Mouse (Mus musculus): ENCODE results near the gene Carhsp1. TPM values are rescaled to one million over a fixed set of nuclear protein-coding genes. Genes with fewer than 3 reads are reported as not detected.

Carhsp1 gene
- polyA plus RNA-seq, 1 experiment, result 43.5 TPM

DNA sequence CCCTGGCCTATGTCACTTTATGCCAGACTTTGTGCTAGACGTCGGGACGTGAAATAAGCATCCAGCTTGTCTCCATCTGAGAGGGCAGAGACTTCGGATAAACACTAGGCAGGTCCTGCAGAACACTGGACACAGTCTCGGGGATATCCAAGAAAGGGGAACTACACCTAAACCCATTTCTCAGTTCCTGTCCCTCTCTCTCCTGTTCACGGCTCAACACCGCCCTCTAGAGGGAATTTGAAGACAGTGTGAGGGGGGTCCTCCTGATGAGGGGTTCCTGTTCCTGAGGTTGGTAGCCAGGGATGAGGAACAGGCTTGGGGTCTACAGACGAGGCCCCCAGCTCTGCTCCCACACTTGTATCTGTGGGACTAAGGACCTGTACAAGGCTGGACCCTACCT, 2.2 kb upstream of the Carhsp1 start:
- DNase-seq (ENCODE audit: low spot score), result no peak

DNA sequence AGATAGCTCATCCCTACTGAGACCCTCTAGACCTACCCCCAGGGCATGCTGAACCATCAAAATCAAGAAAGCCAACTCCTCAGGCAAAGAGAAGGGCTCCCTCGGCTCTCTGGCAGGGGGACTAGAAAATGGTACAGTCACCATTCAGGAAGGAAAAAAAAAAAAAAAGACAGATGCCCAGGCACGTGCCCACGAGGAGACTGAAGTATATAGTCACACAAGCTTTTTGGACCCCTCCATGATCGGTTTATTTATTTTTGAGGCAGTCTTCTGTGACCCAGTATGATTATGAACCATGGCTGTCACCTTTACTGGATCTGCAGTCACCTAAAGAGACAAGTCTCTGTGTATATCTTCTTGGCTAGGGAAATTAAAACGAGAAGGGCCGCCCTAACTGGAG, 1.4 kb upstream of the Carhsp1 start:
- no peak for DNase-seq (ENCODE audit: low spot score)

DNA sequence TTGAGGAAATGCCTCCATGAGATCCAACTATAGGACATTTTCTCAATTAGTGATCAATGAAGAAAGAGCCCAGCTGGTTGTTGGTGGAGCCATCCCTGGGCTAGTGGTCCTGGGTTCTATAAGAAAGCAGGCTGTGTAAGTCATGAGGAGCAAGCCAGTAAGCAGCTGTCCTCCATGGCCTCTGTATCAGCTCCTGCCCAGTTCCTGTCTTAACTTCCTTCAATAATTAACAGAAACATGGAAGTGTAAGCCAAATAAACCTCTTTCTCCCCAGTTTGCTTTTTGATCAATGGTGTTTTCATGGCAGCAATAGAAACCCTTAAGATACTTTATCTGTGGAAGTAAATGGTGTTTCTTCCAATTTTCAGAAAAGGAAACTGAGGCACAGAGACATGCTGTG, 856 bp upstream of the Carhsp1 start:
- DNase-seq (ENCODE audit: low spot score), result no peak

DNA sequence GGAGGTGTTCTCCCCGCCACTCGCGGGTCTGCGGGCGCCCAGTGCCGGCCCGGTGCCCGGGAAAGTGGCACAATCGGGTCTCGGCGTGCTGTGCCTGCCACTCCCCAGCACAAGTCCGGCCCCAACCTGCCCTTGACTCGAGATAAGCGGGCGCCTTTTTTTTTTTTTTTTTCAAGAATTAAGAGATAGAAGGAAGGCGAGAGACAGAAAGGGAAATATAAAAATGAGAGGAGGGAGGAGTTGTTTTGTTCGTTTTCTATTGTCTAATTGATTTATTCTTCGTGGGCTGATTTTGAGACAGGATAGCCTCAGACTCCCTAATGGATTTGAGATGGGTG, 364 bp upstream of the Carhsp1 start:
- DNase-seq (ENCODE audit: low spot score), result no peak

DNA sequence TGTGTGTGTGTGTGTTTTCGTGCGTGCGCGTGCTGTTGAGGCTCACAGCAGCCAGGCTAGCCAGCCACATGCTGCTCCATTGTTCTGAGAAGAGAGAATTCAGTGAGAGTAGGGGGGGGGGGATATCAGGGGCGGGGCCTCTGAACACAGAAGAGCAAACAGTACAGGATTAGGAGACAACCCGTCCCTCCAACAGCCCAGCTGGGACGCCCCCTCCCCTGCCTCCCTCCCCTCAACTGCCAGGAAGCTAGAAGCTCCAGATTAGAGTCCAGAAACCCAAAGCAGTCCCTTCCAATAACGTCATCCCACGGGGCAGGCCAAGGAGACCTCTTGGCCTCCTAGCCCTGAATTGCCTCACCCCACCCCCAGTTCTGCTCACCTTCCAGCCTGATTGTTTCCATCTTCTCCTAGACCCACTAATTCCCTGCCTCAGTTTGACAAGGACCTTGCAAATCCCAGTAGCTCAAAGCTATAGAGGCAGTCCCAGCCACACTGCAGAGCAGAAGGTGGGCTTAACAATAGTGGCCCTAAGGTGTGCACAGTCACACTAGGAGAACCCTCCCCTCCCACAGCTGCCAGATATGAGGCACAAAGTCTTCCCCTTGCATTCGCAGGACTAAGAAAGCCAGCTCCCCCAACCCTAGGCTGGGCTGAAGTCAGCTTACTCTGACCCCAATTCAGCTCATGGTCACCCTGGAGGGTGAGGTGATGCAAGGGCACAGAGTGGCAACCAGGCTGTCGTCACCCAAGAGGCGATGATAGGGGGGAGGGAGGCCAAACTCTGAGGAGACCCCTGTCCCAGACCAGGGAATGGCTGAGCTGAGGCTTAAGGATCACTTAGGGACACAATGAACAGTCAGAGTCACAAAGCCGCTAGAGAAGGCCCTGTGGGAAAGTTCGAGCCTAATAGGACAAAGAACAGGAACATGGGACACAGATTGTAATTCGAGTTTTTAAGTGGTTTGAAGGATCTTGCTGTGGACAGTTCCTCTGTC, 1.6 kb downstream of the Carhsp1 start:
- no peak for DNase-seq (ENCODE audit: low spot score)

DNA sequence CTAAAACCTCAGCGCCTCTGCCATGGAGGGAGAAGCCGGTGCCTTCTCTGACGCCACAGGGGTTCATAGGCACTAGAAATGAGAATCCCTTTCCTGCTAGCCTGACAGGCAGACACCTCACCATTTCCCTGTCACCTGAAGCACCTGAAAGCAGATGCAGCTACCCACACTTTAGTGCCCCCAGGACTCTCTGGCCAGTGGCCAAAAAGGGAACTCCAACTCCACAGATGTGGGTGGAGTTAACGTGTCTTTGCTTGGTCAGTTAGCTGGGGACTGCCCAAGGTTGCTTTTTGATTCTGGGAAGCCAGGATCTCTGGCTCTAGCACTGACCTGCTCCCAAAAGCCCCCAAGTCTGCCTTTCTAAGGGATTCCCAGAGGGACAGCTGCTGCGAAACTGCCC, 2.5 kb downstream of the Carhsp1 start:
- no peak for DNase-seq (ENCODE audit: low spot score)

DNA sequence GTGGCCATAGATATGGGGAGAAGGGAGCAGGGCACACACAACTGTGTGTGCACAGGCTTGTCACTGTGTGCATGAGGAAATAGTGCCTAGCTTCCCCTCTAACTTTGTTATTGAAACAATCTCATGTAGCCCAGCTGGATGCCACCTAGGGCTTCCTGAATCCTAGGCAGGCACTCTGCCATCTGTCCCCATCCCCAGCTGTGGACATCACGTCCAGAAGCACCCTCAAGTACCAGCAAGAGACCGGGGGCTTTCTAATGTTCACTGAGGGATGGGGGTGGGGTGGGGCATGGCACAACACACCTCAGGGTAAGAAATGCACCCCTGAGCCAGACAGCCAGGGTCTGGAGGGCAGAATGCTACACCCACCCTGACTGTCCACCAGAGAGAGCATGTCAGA, 3.6 kb downstream of the Carhsp1 start:
- no peak for DNase-seq (ENCODE audit: low spot score)

DNA sequence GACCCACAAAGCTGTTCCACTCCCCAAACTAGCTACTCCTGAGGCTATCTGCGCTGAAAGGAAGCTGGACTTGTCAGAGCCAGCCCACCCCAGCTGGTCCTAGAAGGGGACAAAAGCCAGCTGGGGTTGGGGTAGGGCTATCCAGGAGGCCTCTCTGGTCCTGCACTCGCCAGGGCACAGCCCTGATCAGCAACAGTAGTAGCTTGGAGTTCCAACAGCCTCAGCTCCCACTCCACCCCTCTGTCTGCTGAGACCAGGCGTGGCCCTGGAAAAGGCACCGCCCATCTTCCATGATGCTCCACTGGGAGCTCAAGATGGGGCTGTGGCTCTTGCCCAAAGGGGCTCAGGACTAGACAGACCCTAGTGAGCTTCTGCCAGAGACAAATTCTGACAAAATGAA, 4.1 kb downstream of the Carhsp1 start:
- no peak for DNase-seq (ENCODE audit: low spot score)

DNA sequence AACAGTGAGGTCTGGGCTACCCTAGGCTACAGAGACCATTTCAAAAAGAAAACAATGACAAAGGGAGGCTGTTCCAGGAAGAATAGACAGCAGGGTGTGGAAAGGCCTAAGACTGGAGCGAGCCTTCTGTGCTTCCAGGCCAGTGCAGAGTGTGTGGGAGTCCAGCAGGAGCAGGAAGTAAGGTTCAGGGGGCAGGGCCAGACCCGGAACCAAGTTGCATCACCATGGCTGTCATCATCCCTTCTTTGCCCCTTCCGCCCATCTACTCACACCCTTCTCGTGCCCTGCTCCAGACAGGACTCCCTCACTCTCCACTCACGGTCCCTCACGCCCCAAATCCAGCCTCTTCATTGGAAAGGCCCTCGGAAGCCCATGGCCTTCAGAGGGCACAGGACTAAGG, 4.7 kb downstream of the Carhsp1 start:
- no peak for DNase-seq (ENCODE audit: low spot score)

DNA sequence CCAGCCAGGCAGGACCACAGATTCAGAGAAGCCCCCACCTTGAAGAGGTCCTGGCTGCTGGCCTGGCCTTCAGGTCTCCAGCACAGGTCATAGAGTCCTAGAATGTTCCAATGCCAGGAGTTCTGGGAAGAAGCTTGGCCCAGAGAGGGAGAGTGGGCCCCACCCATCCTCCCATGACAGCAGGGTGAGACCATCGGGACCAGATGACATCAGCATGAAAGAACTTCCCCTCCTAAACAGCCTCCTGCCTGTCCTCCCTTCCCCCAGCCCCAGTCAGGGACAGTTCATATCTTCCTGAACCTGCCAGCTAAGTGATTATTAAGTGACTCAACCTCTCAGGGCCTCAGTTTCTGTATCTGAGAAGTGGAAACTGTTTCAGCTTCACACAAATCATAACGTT, 5.5 kb downstream of the Carhsp1 start:
- DNase-seq (ENCODE audit: low spot score), result no peak

DNA sequence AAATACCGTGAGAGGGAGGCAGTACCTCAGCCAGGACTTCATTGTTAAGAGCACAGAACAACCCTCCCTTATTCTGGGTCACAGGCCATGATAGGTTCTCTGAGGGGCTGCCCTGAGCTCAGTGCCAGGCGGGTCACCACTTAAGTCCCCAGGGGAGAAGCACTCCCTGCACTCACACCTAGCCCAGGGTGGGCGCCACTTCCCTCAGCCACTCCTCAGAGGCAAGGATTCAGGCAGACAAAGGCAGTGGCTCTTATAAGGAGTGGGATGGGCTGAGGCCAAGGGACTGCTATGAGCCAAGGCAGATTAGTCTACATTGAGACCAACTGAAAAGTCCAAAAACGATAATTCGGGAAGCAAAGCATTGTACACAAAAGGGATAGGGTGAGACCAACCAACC, 6.6 kb downstream of the Carhsp1 start:
- no peak for DNase-seq (ENCODE audit: low spot score)

DNA sequence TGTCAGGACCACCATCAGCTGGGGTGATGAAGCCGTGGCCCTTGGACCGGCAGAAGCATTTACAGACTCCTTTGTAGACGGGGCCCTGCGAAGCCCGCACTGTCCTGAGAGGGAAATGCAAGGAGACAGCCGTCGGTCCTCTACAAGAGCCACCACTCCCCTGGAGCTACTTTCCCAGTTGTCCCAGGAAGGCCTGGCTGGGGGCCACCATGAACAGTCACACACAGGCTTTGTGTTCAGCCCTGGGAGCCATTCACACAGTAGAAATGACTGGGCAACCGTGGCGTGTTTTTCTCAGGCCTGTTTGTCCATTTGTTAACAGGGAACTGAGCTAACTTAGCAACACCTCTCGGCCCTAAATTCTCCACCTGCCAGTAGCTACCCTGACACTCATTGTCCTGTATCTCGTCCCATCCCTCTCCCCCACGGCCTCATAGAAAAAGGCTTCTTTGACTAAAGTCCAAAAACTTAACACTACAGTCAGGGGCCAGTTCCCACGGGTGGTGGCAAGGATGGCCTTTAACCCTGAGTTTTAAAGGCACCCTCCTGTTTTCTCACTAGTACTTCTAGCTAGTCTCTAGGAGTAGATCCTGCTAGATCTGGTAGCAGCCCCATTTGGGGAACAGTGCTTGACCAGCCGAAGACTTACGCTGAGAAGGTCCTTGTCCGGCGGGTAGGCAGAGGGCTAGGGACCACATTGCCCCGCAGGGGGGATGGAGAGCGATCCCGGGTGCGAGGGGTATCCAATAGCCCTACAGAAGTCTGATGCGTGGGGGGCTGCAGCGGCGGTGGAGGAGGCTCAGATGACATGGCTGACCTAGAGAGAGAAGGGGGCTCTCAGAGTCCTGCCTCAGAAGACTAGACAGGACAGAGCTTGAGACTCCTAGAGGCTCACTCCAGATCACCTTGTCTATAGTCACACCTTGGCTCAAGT, 8.1 kb downstream of the Carhsp1 start:
- no peak for DNase-seq (ENCODE audit: low spot score)

DNA sequence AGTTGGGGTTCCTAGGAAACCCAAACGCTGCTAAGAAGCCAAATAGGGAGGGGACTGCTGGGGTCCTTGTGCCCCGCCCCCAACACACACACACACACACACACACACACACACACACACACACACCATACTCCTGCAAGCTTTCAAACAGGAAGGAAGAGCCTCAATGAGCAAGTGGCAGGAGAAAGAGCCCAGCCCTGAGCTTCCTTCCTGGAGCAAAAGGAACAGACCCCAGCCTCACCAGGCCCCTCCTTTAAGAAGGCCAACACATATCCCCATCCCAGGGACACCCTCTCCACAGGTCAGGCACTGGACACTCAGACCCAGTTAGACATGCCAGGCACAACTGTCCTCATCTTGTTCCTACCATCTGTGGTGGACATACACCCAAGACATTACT, 8.9 kb downstream of the Carhsp1 start:
- no peak for DNase-seq (ENCODE audit: low spot score)

DNA sequence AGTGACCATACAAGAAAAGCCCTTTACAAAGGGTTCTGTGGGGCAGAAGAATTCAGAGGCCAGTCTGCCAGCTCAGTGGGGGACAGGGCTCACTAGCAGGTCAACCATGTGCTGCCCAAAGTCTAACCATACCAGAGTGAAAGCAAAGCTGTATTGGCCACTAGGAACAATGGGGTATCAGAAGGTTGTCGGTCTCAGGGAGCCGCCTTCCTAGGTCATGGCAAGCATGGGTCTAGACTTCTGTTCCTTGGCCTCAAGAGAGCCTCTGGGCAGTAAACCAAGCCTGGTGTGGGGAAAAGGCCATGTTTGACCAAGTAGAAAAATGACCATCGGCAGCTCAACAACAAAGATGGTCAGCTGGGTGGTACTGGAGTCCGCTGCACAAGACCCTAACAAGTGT, 13.2 kb downstream of the Carhsp1 start:
- no peak for DNase-seq (ENCODE audit: low spot score)

DNA sequence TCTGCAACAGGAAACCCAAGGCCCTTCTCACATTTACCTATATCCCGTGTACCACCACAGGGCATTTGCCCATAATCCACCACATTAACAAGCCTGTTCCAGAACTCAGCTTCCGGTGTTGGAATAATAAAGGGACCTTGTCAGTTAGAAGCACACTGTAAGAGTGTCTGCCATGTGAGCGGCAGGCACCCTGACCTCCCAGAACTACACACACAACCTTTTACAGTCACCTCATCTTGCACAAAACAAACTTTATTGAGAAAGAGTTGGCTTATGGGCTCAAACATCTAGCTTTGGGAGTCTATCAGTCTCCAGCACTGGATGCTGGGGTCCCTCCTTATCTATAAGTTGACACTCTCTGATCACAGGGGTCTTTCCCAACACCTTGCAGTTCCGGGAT, 13.6 kb downstream of the Carhsp1 start:
- DNase-seq (ENCODE audit: low spot score), result no peak

DNA sequence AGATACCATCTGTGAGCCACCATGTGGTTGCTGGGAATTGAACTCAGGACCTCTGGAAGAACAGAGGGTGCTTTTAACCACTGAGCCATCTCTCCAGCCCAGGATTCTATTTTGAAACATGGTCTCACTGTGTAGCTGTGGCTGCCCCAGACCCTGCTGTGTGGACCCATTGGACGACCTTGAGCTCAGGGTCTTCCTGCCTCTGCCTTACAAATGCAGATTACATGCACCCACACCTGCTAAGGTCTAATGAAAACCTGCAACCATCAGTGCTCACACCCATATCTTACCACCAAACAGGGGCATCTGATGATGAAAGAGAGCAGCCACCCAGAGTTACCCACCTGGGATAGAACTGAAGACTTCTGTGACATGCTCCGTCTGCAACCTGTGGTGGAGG, 15.7 kb downstream of the Carhsp1 start:
- no peak for DNase-seq (ENCODE audit: low spot score)

DNA sequence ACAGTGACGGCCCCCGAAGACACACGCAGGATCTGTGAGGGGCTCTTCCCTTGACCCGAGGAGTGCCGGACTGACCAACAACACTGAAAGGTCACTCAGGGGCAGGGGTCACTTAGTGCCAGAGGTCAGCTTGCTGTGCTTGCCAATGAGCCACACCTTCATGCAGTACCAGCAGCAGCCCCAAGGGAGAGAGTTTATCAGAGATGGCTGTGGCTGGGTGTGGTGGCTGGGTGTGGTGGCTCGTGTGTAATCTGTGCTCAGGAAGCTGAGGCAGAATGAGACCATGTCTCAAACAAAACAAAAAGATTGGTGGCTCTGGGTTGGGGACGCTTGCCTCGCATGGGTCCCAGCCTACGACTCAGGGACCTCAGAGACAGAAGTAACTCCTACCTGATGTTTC, 16.4 kb downstream of the Carhsp1 start:
- no peak for DNase-seq (ENCODE audit: low spot score)

DNA sequence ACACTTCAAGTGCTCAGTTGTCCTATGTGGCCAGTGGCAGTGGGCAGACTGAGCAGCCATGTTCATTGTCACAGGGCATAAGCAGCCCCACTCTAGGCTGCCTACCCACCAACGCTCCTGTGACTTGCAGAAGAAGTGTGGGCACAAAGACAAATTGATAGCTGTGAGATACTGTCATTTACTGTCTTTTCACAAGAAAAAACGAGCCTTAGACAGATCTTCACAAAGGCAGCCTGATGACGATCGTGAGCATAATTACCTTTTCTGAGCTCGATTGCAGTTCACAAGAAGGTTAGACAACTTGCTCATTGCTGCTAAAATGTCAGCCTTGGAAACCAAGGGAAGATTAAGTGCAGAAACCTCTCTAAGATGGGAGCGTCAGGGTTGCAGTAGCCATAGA, 16.8 kb downstream of the Carhsp1 start:
- no peak for DNase-seq (ENCODE audit: low spot score)

DNA sequence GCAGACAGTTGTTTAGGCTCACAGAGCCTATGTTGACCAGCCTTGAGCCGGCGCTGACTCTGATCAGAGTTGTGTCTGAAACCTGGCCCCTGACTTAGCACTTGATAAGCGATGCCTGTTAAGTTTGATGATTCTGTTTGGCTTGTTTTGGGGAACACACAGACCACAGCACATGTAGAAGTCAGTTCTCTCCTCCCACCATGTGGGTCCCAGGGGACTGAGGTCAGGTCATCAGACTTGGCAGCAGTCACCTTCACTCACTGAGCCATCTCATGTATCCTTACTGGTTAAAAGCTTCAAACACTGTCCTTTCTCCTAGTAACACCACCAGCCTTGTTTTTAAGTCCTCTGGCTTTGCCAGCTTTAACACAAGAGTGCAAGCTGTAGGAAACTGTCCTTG, 21.9 kb downstream of the Carhsp1 start:
- no peak for DNase-seq (ENCODE audit: low spot score)

DNA sequence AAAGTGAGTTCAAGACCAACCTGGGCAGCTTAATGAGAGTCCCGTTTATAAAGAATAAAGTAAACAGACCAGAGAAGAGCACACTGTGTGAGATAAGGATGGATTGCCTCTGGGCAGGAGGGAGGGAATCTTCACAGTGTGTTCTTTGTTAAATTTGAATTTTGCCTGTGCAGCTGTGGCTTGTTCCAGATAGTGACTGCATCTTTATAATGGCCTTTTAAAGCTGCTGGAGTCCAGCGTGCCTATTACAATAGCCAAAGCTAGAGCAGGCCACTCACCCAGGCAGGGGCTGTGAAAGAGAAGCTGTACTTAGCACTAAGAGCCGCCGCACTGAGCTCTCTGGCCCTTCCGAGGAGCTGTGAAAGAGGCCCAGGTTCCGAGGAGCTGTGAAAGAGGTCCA, 26.4 kb downstream of the Carhsp1 start:
- no peak for DNase-seq (ENCODE audit: low spot score)

DNA sequence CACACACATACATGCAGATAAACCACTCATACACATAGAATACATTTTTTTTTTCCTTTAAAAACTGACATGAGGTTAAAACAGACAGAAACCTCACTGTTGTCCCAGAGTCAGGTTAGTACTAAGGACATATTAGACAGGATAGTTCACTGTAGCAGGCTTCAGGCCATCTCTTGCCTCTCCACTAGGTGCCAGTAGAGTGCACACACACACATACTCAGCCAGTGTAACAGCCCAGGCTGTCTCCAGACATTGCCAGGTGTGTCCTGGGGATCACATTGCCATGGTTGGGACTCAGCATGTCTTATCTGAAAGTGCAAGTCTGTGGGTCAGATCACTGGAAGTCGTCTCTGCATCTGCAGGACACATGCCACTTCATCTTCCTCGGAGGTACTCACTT, 28.1 kb downstream of the Carhsp1 start:
- no peak for DNase-seq (ENCODE audit: low spot score)

DNA sequence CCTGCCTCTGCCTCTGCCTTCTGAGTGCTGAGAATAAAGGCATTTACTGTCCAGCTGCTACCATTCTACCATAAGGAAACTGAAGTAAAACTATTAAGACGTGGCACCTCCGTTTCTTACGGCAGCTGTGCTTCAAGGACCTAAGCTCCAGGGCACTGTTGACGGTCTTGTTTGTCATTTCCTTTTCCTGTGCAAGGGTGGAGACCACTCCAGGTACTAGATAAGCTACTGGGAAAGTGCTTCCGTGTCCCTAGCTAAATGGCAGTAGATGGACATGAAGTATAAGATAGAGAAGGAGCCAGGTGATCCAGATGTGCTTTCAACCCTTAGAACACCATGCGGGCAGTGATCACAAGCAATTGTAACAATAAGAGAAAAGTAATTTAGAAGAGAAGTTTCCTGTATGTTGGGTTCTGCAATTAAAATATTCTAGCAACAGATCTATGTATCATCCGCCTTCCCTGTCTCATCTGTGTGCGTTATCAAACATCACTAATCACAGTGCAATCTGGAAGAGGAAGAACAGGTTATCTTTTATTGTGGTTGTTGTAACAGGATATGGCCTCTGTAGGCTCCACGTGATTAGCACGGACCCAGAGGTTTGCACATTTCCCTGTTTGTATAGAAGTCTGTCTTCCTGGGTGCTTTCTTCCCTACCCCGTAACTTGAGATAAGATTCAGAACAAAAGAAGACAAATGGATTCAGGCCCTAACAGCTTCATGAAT, 32.3 kb downstream of the Carhsp1 start:
- no peak for DNase-seq (ENCODE audit: low spot score)
